Mouse (Mus musculus): ENCODE data around the gene Gm14214.

- TF ChIP-seq GATA1 (IDR thresholded peaks at IDR 0.05; ENCODE audit: borderline replicate concordance, low read length) (no peak), FLI1 (IDR thresholded peaks at IDR 0.05; ENCODE audit: low read length) (no peak)
Measured at GRCm38 (mm10) chr2:154782361-154782760, 12.5 kb upstream of the Gm14214 start.

All from megakaryocyte, embryonic 14.5 days (primary cell).